Mouse (Mus musculus) cerebellum, adult 2 months (tissue): ENCODE results near the gene Fyn.

Source experiments
- CTCF ChIP-seq: fragments of 200-500 bp; IDR thresholded peaks from 2 replicates; pipeline ENCODE4 v1.5.1; 2011; ENCODE audit warnings: low read depth, mild to moderate bottlenecking, control low read depth, low read length, moderate library complexity, borderline replicate concordance; ENCODE audit not compliant: insufficient read depth
- POLR2A ChIP-seq: fragments of 200-500 bp; IDR thresholded peaks from 2 replicates; pipeline ENCODE4 v1.6.1; 2011; ENCODE audit warnings: low read length, control low read depth, borderline replicate concordance; ENCODE audit not compliant: insufficient read depth

DNA sequence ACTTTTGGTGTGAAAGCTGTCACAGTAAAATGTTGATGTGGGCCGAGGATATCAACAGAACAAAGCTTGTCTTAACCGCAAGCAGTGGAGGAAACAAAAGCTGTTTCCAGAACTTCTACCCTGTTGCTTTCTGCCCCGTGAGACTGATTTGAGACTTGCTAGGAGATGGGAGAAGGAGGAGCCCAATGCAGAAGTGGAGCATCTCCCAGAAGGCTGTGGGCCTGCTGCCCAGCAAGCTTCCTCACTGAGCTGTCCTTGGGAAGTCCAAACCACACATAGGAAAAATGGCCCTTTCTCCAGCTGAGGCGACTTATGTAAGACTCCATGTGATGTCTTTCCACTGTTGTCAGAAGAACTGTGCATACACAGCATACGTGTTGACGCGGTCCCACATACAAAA lies 101.7 kb downstream of the Fyn start:
- TF ChIP-seq POLR2A: no peak
- no peak for TF ChIP-seq CTCF
